Mouse (Mus musculus) liver, postnatal 0 days (tissue): ENCODE data around the gene Ptpro. TPM values are rescaled to one million over a fixed set of nuclear protein-coding genes. Genes with fewer than 3 reads are reported as not detected.

Experiments used
- ATAC-seq: fragments of 200-750 bp; cut with Nextera tagmentation; 2 replicates; pipeline ENCODE4 v1.8.0; 2017; ENCODE audit warnings: mild to moderate bottlenecking, moderate library complexity
- DNase-seq: peaks from one replicate; pipeline ENCODE4 v3.0.0-alpha.2; 2016
- H3K27ac ChIP-seq: fragments of 300-500 bp; sonication (generic); 2 replicates; pipeline ENCODE4 v1.5.1; 2014; ENCODE audit warnings: antibody characterized with exemption, moderate library complexity, mild to moderate bottlenecking, low read depth
- H3K27me3 ChIP-seq: fragments of 300-500 bp; sonication (generic); 2 replicates; pipeline ENCODE4 v1.6.1; 2014; ENCODE audit warnings: low read length, control low read depth, mixed read lengths; ENCODE audit not compliant: insufficient read depth
- H3K36me3 ChIP-seq: fragments of 300-500 bp; sonication (generic); replicated peaks from 2 replicates; pipeline ENCODE4 v1.6.1; 2014; ENCODE audit warnings: mild to moderate bottlenecking, control low read depth, low read length, moderate library complexity, mixed read lengths; ENCODE audit not compliant: insufficient read depth
- H3K4me1 ChIP-seq: fragments of 300-500 bp; sonication (generic); 2 replicates; pipeline ENCODE4 v1.6.1; 2014; ENCODE audit warnings: antibody characterized with exemption, mild to moderate bottlenecking, control low read depth; ENCODE audit not compliant: insufficient read depth
- H3K4me2 ChIP-seq: fragments of 300-500 bp; sonication (generic); 2 replicates; pipeline ENCODE4 v1.6.1; 2014; ENCODE audit warnings: low read depth, mild to moderate bottlenecking, low read length, moderate library complexity, mixed read lengths
- H3K4me3 ChIP-seq: fragments of 300-500 bp; sonication (generic); 2 replicates; pipeline ENCODE4 v1.5.1; 2014; ENCODE audit warnings: low read depth, low read length
- H3K9ac ChIP-seq: fragments of 300-500 bp; sonication (generic); replicated peaks from 2 replicates; pipeline ENCODE4 v1.6.1; 2014; ENCODE audit warnings: mild to moderate bottlenecking, moderate library complexity
- H3K9me3 ChIP-seq: fragments of 300-500 bp; sonication (generic); 2 replicates; pipeline ENCODE4 v1.6.1; 2016; ENCODE audit warnings: mild to moderate bottlenecking, control low read depth, low read length, mixed read lengths
- CTCF ChIP-seq: sonication (generic); IDR thresholded peaks from 2 replicates; pipeline ENCODE4 v1.5.1; 2016; ENCODE audit warnings: antibody characterized with exemption, low read depth
- EP300 ChIP-seq: IDR thresholded peaks from 2 replicates; pipeline ENCODE4 v1.6.1; 2016; ENCODE audit warnings: antibody characterized with exemption, low read depth, mild to moderate bottlenecking
- WGBS: fragments of 180-500 bp; shearing (Covaris S2); extraction: QIAGEN DNeasy Blood & Tissue Kit; methylation state at CpG from one replicate; pipeline ENCODE4 v1.1.7; 2014; ENCODE audit not compliant: insufficient replicate concordance; 5-methylcytosine and 5-hydroxymethylcytosine counted together
- polyA plus RNA-seq: library from polyadenylated mRNA; unstranded; fragments of >200 nt; fragmentation: Nextera tagmentation; extraction: Ambion mirVana; gene quantifications from 2 replicates; pipeline ENCODE4 v1.2.1, GENCODE M21; 2015

Ptpro gene
- polyA plus RNA-seq, 1 experiment from 2014 or later = 0.86 TPM

DNA sequence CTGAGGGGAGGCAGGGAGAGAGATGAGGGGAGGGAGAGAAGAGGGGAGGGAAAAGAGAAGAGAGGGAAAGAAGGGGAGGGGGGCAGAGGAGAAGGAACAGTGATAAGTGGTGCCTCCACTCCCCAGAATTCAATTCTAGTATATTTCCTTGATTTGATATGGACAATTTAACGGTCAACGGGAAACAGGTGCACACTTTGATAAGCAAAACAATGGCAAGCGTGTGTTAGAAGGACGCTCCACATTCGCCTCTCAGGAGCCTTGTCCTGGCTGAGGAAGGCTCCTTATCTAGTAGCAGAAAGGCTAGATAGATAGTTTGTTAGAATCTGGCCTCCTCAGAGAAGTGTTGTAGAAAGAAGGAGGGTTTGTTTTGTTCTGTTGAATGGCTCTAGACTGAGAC is 260.6 kb downstream of the Ptpro start:
- no peaks in the 10 kb centered on the region for H3K36me3 ChIP-seq
- TF ChIP-seq CTCF (no peak), EP300 (peak; percentile 34; the same call in 1 of the 2 replicates)
- WGBS = 39% methylated on average over 5 of the region's 5 CpGs
- no peak overlapping the region for H3K4me2 ChIP-seq
- ATAC-seq (no peak), DNase-seq (no peak)
- H3K9me3 ChIP-seq = no peaks in the 10 kb centered on the region
- no peaks in the 10 kb centered on the region for H3K27me3 ChIP-seq
- no peak overlapping the region for H3K9ac ChIP-seq
- H3K4me3 ChIP-seq = no peak overlapping the region
- H3K27ac ChIP-seq = no peak overlapping the region
- H3K4me1 ChIP-seq = no peaks in the 10 kb centered on the region

Other genes starting within 250 kb of the Ptpro start
- 5.6 and 6.9 TPM in 2 replicates for gene Rerg, start 81.8 kb upstream of the Ptpro start, polyA plus RNA-seq